Mouse (Mus musculus) stomach, embryonic 15.5 days (tissue): ENCODE measurements around the gene Prss42. TPM values are rescaled to one million over a fixed set of nuclear protein-coding genes. Genes with fewer than 3 reads are reported as not detected.

Experiments
- ATAC-seq: fragments of 200-750 bp; cut with Nextera tagmentation; 2 replicates; pipeline ENCODE4 v1.8.0; 2017; ENCODE audit warnings: low read depth, moderate number of reproducible peaks, moderate TSS enrichment; ENCODE audit not compliant: insufficient read depth, low FRiP score
- H3K27ac ChIP-seq: fragments of 300-500 bp; sonication (generic); 2 replicates; pipeline ENCODE4 v1.5.1; 2015; ENCODE audit warnings: mild to moderate bottlenecking, inconsistent platforms
- H3K27me3 ChIP-seq: fragments of 300-500 bp; sonication (generic); replicated peaks from 2 replicates; pipeline ENCODE4 v1.6.1; 2015; ENCODE audit warnings: inconsistent platforms
- H3K36me3 ChIP-seq: fragments of 300-500 bp; sonication (generic); 2 replicates; pipeline ENCODE4 v1.6.1; 2015; ENCODE audit warnings: inconsistent platforms
- H3K4me1 ChIP-seq: fragments of 300-500 bp; sonication (generic); 2 replicates; pipeline ENCODE4 v1.6.1; 2015; ENCODE audit warnings: inconsistent platforms
- H3K4me2 ChIP-seq: fragments of 300-500 bp; sonication (generic); 2 replicates; pipeline ENCODE4 v1.6.1; 2015; ENCODE audit warnings: mild to moderate bottlenecking, inconsistent platforms
- H3K4me3 ChIP-seq: fragments of 300-500 bp; sonication (generic); replicated peaks from 2 replicates; pipeline ENCODE4 v1.5.1; 2015; ENCODE audit warnings: inconsistent platforms
- H3K9ac ChIP-seq: fragments of 300-500 bp; sonication (generic); 2 replicates; pipeline ENCODE4 v1.6.1; 2015; ENCODE audit warnings: inconsistent platforms
- H3K9me3 ChIP-seq: fragments of 300-500 bp; sonication (generic); 2 replicates; pipeline ENCODE4 v1.6.1; 2016; ENCODE audit warnings: inconsistent platforms
- WGBS: fragments of 180-500 bp; shearing (Covaris S2); methylation state at CpG from one replicate; pipeline ENCODE4 v1.1.7; 2015; 5-methylcytosine and 5-hydroxymethylcytosine counted together
- polyA plus RNA-seq: library from polyadenylated mRNA; unstranded; fragments of >200 nt; fragmentation: Nextera tagmentation; extraction: Ambion mirVana; gene quantifications from 2 replicates; pipeline ENCODE4 v1.2.1, GENCODE M21; 2015

The Prss42 gene
- polyA plus RNA-seq, 1 experiment from 2014 or later, result not detected

DNA sequence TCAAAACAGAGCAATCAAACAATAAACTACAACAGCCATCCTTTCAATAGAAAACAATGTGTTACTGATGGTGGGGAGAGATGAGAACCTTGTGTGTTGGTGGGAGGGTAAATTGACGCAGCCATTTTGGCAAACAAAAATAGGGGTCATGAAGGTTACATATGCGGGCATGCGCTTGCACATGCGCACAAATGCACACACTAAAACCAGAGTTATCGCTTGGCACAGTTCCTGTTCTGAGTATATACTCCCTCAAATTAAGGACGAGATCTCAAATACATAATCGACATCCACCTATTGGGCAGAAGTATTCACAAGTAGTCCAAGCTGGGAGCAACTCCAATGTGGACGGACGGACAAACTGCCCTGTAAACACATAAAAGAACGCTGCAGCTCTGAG, 25.6 kb upstream of the Prss42 start:
- no peaks in the 10 kb centered on the region for H3K9me3 ChIP-seq
- H3K9ac ChIP-seq, result no peak overlapping the region
- no peak overlapping the region for H3K4me2 ChIP-seq
- peaks cover 6% of the 10 kb centered on the region; the same call in 1 of the 2 replicates for H3K4me1 ChIP-seq
- H3K4me3 ChIP-seq, result no peak overlapping the region
- H3K27me3 ChIP-seq, result no peaks in the 10 kb centered on the region
- no peak for ATAC-seq
- no peaks in the 10 kb centered on the region for H3K36me3 ChIP-seq
- WGBS, result 88% methylated on average over 10 of the region's 10 CpGs
- no peak overlapping the region for H3K27ac ChIP-seq

DNA sequence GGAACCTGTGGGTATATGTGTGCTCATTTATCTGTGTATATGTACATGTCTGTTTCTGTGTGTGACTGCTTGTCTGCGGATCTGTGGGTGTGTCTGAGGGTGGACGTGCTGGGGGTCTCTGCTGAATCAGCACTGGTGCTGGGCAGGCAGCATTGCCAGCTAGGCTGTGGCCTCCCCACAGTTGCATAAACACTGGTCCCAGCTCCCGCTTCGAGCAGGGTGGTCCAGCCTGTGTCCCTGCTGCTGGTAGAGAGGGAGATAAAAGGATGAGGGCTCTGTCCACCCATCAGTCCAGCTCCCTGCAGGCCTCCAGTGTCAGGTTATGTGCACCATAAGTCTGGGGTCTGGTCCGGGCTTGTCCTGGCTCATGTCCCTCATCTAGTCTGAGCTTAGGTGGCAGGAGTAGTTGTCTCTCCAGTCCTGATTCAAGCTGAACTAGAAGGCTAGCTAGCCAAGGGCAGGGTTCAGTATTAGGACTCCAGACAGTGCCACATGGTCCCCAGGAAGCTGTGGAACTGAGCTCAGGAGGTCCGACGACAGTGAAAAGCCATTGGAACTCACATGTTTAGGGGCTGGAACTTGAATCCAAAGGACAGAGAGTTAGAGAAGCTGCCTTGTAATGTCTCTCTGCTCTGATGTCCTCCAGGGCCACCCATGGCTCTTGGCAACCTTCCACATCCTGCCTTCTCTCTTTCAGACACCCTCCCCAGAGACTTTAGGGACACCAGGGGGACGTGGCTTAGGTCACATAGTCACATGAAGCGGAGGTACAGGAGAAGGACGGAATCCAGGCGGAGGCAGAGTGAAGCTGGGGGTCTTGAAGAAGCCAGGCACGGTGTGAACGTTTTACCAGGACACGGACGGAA, 23.3 kb upstream of the Prss42 start:
- Histone ChIP-seq H3K27me3 (no peaks in the 10 kb centered on the region), H3K4me1 (peaks cover 6% of the 10 kb centered on the region; the same call in 1 of the 2 replicates), H3K4me3 (no peak overlapping the region), H3K9ac (no peak overlapping the region), H3K27ac (peak overlapping the region; percentile 52), H3K9me3 (no peaks in the 10 kb centered on the region), H3K4me2 (no peak overlapping the region), H3K36me3 (no peaks in the 10 kb centered on the region)
- ATAC-seq, result no peak
- 64% methylated on average over 15 of the region's 15 CpGs for WGBS

DNA sequence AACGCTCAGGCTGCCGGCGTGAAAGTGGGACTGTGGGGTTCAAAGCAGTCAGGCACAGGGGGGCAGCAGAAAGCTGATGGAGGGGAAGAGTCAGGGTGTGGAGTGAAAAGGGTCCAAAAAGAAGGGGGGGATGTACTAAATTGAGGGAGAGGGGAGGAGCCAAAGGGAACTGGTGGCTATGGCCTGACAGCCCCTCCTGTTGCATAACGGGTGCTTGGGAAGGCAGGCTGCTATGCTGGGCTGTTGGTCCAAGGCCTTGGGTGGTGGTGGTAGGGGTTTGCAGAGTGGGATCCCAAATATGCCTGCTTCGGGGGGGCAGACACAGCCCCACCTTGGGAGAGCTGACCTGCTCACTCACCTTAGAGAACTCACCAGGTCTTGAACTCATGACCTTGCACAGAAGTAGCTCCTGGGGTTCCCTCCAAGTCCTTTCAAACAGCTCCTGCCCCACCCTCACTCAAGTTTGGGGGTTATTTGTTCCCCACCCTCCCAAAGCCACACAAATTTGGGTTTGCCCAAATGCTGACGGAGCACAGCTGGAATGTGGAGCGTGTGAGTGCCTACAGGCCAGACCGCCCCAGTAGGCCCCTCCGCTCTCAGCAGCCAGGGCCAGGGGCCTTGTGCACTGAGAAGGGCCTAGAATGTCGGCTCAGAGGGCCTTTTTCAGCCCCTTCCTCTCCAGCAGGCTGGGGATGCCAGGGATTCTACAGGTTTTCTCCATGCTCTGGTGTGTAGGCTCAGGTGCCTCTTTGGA, 22.5 kb upstream of the Prss42 start:
- Histone ChIP-seq H3K9ac (no peak overlapping the region), H3K9me3 (no peaks in the 10 kb centered on the region), H3K4me3 (no peak overlapping the region), H3K27ac (peak overlapping the region; percentile 52), H3K4me2 (no peak overlapping the region), H3K36me3 (no peaks in the 10 kb centered on the region), H3K27me3 (no peaks in the 10 kb centered on the region), H3K4me1 (peaks cover 6% of the 10 kb centered on the region; the same call in 1 of the 2 replicates)
- 57% methylated on average over 10 of the region's 10 CpGs for WGBS
- no peak for ATAC-seq

DNA sequence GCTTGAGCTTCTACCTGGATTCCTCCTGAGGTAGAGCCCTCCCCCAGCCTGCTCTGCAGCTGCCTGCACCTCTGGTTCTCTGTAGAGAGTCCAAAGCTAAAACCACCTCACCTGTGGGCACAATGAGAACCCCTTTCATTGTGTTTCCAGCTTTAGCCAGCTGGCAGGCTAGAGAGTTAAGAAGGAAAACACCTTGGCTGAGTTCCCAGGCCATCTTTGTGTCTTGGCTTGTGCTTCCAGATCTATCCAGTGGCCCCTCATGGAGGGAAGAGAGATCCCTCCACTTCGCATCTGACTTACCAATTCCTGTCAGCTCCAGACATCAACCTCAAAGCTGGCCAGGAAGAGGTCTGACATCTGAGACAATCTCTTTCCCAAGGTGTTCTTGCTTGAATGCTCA, 19.9 kb upstream of the Prss42 start:
- no peak overlapping the region for H3K4me2 ChIP-seq
- H3K4me3 ChIP-seq, result no peak overlapping the region
- 59% methylated on average over 1 of the region's 1 CpGs for WGBS
- ATAC-seq, result no peak
- no peaks in the 10 kb centered on the region for H3K36me3 ChIP-seq
- H3K9me3 ChIP-seq, result no peaks in the 10 kb centered on the region
- peaks cover 13% of the 10 kb centered on the region for H3K4me1 ChIP-seq
- no peak overlapping the region for H3K9ac ChIP-seq
- H3K27ac ChIP-seq, result no peak overlapping the region
- no peaks in the 10 kb centered on the region for H3K27me3 ChIP-seq

DNA sequence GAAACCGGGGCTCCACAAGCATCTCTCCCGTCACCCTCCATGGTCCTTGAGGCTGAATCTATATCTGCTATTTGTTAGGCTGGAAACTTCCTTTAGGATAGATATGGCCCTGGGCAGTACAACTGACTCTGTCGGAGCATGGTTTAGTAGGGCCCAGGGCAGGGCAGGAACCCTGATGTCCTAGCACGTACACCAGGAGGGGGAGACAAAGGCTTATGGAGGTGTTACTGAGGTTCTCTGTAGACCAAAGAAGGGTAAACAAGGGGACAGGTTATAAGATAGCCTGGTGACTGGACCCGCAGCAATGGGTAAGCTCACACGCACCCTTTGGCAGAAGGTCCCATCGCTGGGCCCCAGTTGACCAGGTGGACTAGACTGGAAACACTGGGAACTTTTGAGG, 19.4 kb upstream of the Prss42 start:
- Histone ChIP-seq H3K36me3 (no peaks in the 10 kb centered on the region), H3K27me3 (no peaks in the 10 kb centered on the region), H3K9ac (no peak overlapping the region), H3K4me1 (peaks cover 13% of the 10 kb centered on the region), H3K27ac (no peak overlapping the region), H3K4me2 (no peak overlapping the region), H3K4me3 (no peak overlapping the region), H3K9me3 (no peaks in the 10 kb centered on the region)
- ATAC-seq, result no peak
- 67% methylated on average over 7 of the region's 7 CpGs for WGBS

DNA sequence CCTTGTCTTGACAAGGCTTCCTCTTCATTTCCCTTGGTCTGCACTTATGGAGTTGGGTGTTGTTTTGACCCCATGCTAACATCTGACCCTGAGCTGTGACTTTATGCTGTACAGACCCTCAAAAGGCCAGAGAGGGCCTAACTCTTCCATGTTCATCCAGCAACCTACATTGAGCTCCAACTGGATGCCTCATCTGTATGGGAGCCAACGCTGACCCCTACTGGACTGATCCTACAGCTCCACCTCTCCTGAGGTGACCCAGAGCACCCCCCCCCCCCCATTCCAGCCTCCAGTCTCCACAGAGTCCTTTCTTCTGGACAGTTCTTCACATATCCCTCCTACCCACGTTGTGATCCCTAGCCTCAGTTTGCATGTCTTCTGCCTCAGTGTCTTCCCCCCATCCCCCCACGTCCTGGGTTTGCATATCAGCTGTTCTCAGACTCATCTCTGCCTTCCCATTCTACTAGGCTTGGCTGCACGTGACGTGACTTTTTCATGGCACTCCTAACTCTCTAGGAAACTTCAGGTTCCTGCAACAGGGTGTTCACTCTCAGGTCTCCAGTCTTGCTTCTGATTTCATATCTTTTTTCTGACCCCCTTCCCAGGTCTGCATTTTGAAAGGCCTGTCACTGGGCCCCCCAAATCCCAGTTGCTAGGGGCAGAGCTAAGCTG, 18.6 kb upstream of the Prss42 start:
- Histone ChIP-seq H3K4me1 (peaks cover 13% of the 10 kb centered on the region), H3K9ac (no peak overlapping the region), H3K27ac (no peak overlapping the region), H3K9me3 (no peaks in the 10 kb centered on the region), H3K27me3 (no peaks in the 10 kb centered on the region), H3K36me3 (no peaks in the 10 kb centered on the region), H3K4me3 (no peak overlapping the region), H3K4me2 (no peak overlapping the region)
- no peak for ATAC-seq
- WGBS, result 68% methylated on average over 5 of the region's 5 CpGs

DNA sequence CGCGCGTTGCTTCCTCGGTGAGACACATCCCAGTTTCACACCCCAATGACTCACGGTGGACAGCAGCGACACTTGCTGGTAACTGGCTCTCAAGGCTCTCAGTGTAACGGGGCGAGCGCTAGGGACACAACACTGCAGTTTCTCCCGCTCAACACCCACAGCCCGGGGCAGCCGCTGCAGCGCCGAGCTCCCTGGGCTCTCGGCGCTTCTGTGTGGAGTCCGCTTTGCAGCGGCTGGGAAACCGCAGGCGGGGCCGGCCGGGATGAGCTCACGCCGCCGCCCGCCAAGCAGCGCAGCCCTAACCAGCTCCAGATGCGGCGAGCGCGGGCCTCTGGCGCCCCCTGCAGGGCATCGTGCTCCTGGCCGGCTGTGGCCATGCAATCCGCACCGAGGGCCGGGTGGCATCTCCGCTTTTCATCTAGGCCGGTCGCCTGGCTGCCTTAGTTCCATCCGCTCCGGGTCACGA, 16.7 kb upstream of the Prss42 start:
- Histone ChIP-seq H3K4me2 (peak overlapping the region; percentile 88), H3K4me3 (peak overlapping the region; percentile 51), H3K27ac (peak overlapping the region; percentile 82), H3K9ac (peak overlapping the region; percentile 52), H3K36me3 (no peaks in the 10 kb centered on the region), H3K9me3 (no peaks in the 10 kb centered on the region), H3K4me1 (peaks cover 7% of the 10 kb centered on the region), H3K27me3 (no peaks in the 10 kb centered on the region)
- 0% methylated on average over 43 of the region's 43 CpGs for WGBS
- ATAC-seq, result peak; percentile 89

DNA sequence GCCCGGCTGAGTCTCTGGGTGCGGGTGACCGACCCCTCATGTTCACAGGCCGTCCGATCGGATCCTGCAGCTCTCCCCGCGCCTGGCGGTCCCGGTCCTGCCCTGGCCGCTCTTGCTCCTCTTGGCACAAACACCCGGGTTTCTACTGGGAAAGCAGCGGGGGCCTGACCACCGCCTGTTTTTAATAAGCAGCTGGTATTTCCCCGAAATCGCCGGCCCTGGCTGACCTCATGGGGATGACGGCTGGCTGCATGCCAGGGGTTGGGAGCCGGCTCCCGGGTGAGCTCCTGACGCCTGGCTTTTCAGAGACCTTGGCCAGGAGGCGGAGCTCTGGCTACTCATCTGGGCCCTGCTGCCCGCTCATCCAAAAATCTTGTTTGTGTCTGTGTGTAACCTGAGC, 16.2 kb upstream of the Prss42 start:
- peak overlapping the region; percentile 88 for H3K4me2 ChIP-seq
- no peaks in the 10 kb centered on the region for H3K36me3 ChIP-seq
- peak overlapping the region; percentile 82 for H3K27ac ChIP-seq
- H3K4me3 ChIP-seq, result peak overlapping the region; percentile 51
- H3K27me3 ChIP-seq, result no peaks in the 10 kb centered on the region
- H3K4me1 ChIP-seq, result peaks cover 7% of the 10 kb centered on the region
- under 1% methylated on average over 23 of the region's 23 CpGs for whole genome bisulfite sequencing
- peak; percentile 62 for ATAC-seq
- H3K9ac ChIP-seq, result peak overlapping the region; percentile 52
- no peaks in the 10 kb centered on the region for H3K9me3 ChIP-seq

DNA sequence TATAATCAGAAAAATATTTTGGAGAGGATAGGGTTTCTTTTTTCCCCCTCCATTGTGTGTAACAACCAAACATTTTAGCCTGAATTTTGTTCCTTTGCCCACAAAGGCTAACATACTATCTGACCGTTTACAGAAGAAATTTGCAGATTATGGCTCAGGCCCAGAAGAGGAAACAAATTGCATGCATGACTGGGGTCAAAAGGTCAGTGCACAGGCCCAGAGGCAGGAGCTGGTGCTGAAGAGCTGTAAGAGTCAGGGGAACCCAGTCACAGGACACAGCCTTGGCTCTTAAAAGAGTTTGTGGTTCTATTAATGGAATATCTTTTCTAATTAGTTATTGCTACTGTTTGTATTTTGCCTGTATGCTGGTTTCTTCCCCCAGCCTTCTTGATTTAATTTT, 14.4 kb upstream of the Prss42 start:
- 16% methylated on average over 1 of the region's 1 CpGs for WGBS
- Histone ChIP-seq H3K4me1 (peaks cover 7% of the 10 kb centered on the region), H3K27me3 (no peaks in the 10 kb centered on the region), H3K9ac (no peak overlapping the region), H3K36me3 (no peaks in the 10 kb centered on the region), H3K9me3 (no peaks in the 10 kb centered on the region), H3K4me3 (no peak overlapping the region), H3K27ac (no peak overlapping the region), H3K4me2 (no peak overlapping the region)
- ATAC-seq, result no peak

DNA sequence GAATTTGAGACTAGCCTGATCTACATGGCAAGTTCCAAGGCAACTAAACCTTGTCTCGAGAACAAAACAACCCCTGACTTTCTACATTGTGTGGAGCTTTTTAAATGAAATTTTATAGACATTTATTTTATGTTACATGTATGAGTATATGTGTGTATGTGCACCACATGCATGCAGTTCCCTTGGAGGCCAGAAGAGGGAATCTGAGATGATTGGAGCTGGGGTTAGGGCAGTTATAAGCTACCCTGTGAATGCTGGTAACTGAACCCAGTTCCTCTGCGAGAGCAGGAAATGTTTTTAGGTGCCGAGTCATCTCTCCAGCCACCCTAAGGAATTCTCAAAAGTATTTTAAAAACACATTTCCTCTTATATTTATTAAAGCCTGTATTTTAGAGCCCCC, 9.8 kb upstream of the Prss42 start:
- no peaks in the 10 kb centered on the region for H3K27me3 ChIP-seq
- no peak overlapping the region for H3K9ac ChIP-seq
- H3K4me1 ChIP-seq, result no peaks in the 10 kb centered on the region
- no peak for ATAC-seq
- H3K4me2 ChIP-seq, result no peak overlapping the region
- H3K36me3 ChIP-seq, result no peaks in the 10 kb centered on the region
- 85% methylated on average over 3 of the region's 3 CpGs for WGBS
- no peak overlapping the region for H3K4me3 ChIP-seq
- H3K27ac ChIP-seq, result no peak overlapping the region
- no peaks in the 10 kb centered on the region for H3K9me3 ChIP-seq

DNA sequence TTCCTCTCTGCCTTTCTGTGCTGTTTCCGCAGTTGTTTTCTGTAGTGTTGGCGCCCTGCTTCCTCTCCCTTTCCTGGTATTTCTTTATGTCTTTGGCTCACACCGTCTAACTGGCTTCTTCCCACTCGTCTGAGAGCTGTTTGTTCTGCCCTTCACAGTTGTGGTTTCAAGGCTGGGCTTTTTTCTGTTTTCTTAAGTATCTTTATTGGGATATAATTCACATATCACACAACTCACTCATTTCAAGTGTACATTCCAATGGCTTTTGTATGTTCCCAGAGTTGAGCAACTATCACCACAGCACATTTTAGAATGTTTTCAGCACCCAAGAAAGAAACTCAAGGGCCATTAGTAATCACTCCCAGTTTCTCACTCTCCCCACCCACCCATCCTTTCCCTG, 7.5 kb upstream of the Prss42 start:
- 57% methylated on average over 4 of the region's 4 CpGs for WGBS
- no peaks in the 10 kb centered on the region for H3K4me1 ChIP-seq
- no peaks in the 10 kb centered on the region for H3K9me3 ChIP-seq
- no peak overlapping the region for H3K27ac ChIP-seq
- no peaks in the 10 kb centered on the region for H3K36me3 ChIP-seq
- no peaks in the 10 kb centered on the region for H3K27me3 ChIP-seq
- no peak overlapping the region for H3K4me3 ChIP-seq
- H3K9ac ChIP-seq, result no peak overlapping the region
- no peak for ATAC-seq
- no peak overlapping the region for H3K4me2 ChIP-seq

DNA sequence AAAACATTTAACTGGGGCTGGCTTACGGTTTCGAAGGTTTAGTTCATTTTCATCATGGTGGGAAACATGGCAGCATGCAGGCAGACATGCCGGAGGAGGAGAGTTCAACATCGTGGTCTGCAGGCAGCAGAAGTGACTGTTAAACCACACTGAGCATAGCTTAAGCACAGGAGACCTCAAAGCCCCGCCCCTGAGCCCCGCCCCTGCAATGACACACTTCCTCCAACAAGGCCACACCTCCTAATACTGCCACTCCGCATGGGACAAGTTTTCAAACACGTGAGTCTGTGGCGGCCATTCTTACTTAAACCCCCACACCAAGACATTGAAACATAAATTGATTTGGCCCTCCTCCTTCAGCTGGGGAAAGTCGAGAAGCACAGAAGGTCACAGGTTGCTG, 953 bp upstream of the Prss42 start:
- H3K36me3 ChIP-seq, result no peaks in the 10 kb centered on the region
- 76% methylated on average over 10 of the region's 10 CpGs for WGBS
- no peak for ATAC-seq
- H3K27me3 ChIP-seq, result no peaks in the 10 kb centered on the region
- no peaks in the 10 kb centered on the region for H3K9me3 ChIP-seq
- H3K9ac ChIP-seq, result no peak overlapping the region
- no peak overlapping the region for H3K4me2 ChIP-seq
- no peaks in the 10 kb centered on the region for H3K4me1 ChIP-seq
- H3K4me3 ChIP-seq, result no peak overlapping the region
- H3K27ac ChIP-seq, result no peak overlapping the region
